Mouse (Mus musculus) heart, adult 2 months (tissue): ENCODE data around the gene Olfr525.

Experiments
- CTCF ChIP-seq: fragments of 200-600 bp; IDR thresholded peaks from 2 replicates; pipeline ENCODE4 v1.8.1; 2022; ENCODE audit warnings: antibody characterized with exemption, mild to moderate bottlenecking, moderate library complexity
- EP300 ChIP-seq: fragments of 200-500 bp; IDR thresholded peaks from 2 replicates; pipeline ENCODE4 v1.6.1; 2011; ENCODE audit warnings: low read depth, low read length, control low read depth; ENCODE audit not compliant: insufficient read depth
- POLR2A ChIP-seq: fragments of 200-500 bp; IDR thresholded peaks from 2 replicates; pipeline ENCODE4 v1.6.1; 2011; ENCODE audit warnings: mild to moderate bottlenecking, low read depth, low read length, control low read depth; ENCODE audit not compliant: insufficient read depth

DNA sequence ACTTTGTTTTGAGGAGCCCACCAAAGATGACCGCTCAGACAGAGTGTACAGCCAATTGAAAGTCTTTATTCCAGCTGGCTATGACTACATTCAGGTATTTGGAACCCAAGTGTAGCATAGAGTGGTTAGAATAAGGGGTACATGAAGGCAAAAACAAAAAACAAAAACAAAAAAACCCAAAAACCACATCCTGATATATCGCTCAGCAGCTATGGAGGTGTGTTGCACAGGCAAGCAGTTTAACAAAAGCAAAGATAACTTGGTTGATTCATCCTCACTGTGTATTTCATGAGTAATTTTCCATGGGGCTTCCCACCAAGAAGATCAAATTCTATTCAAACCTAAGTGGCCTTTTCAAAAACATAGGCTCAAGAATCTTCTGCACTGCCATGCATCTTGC is 56.3 kb downstream of the Olfr525 start:
- TF ChIP-seq POLR2A (no peak), CTCF (no peak), EP300 (no peak)
